Mouse (Mus musculus) CH12.LX (cell line): ENCODE data around the gene 2900011O08Rik. TPM values are rescaled to one million over a fixed set of nuclear protein-coding genes. Genes with fewer than 3 reads are reported as not detected.

Source experiments
- DNase-seq: peaks from one replicate; pipeline ENCODE4 v3.0.0-alpha.2; 2013; ENCODE audit errors: extremely low read depth
- H3K27ac ChIP-seq: 2 replicates; pipeline ENCODE4 v1.5.1; 2012; ENCODE audit warnings: low read depth, mild to moderate bottlenecking, control low read depth, moderate library complexity; ENCODE audit not compliant: insufficient read depth
- H3K27me3 ChIP-seq: replicated peaks from 2 replicates; pipeline ENCODE3; 2012; ENCODE audit warnings: inconsistent platforms
- H3K36me3 ChIP-seq, 2 experiments: replicated peaks in 1 of 2; 2 replicates each; pipeline versions ENCODE3 to v1.6.1; 2012; ENCODE audit warnings: inconsistent platforms in 1 of 2, low read length in 1 of 2, mild to moderate bottlenecking in 1 of 2, mixed read lengths in 1 of 2, moderate library complexity in 1 of 2; ENCODE audit not compliant: control insufficient read depth in 1 of 2, insufficient read depth in 1 of 2
- H3K4me1 ChIP-seq, 2 experiments: 2 replicates each; pipeline ENCODE4 v1.6.1; 2012; ENCODE audit warnings: inconsistent platforms in 1 of 2, moderate library complexity in 1 of 2; ENCODE audit not compliant: insufficient read depth in 2 of 2, control insufficient read depth in 1 of 2
- H3K4me2 ChIP-seq: 2 replicates; pipeline ENCODE4 v1.6.1; 2012; ENCODE audit warnings: low read depth, mild to moderate bottlenecking, control low read depth; ENCODE audit not compliant: poor library complexity, insufficient read depth, severe bottlenecking
- H3K4me3 ChIP-seq, 3 experiments: fragments of 150-350 bp in 1 of 3; sonication (generic) in 1 of 3; replicated peaks in 1 of 3; 2 replicates each; pipeline versions ENCODE3 to v1.5.1; 2011 to 2012; ENCODE audit warnings: low read depth in 2 of 3, low read length in 2 of 3, mild to moderate bottlenecking in 2 of 3, moderate library complexity in 2 of 3, control low read depth in 1 of 3, improper control_type of control experiment in 1 of 3, inconsistent platforms in 1 of 3, mixed read lengths in 1 of 3; ENCODE audit not compliant: poor library complexity in 1 of 3
- H3K79me2 ChIP-seq: replicated peaks from 2 replicates; pipeline ENCODE4 v1.6.1; 2012; ENCODE audit warnings: mild to moderate bottlenecking, moderate library complexity; ENCODE audit not compliant: control insufficient read depth, poor library complexity, insufficient read depth, severe bottlenecking; ENCODE audit errors: extremely low read depth
- H3K9ac ChIP-seq: 2 replicates; pipeline ENCODE4 v1.6.1; 2012; ENCODE audit warnings: low read depth, mild to moderate bottlenecking, control low read depth, moderate library complexity; ENCODE audit not compliant: insufficient read depth
- H3K9me3 ChIP-seq: replicated peaks from 2 replicates; pipeline ENCODE3; 2012; ENCODE audit warnings: low read length, inconsistent platforms, mixed read lengths
- BHLHE40 ChIP-seq: IDR thresholded peaks from 2 replicates; pipeline ENCODE4 v1.6.1; 2011; ENCODE audit warnings: mild to moderate bottlenecking, low read depth, low read length, improper control_type of control experiment
- CTCF ChIP-seq, 2 experiments: IDR thresholded peaks in 1 of 2; conservative IDR thresholded peaks in 1 of 2; 2 replicates each; pipeline ENCODE4 v1.5.1; 2011 to 2012; ENCODE audit warnings: low read depth in 2 of 2, low read length in 2 of 2, improper control_type of control experiment in 1 of 2, inconsistent platforms in 1 of 2, mild to moderate bottlenecking in 1 of 2, moderate library complexity in 1 of 2
- E2F4 ChIP-seq: IDR thresholded peaks from 2 replicates; pipeline ENCODE4 v1.6.1; 2011; ENCODE audit warnings: low read depth, low read length, improper control_type of control experiment; ENCODE audit not compliant: insufficient replicate concordance
- ELF1 ChIP-seq: IDR thresholded peaks from 2 replicates; pipeline ENCODE4 v1.6.1; 2014; ENCODE audit warnings: low read depth, mild to moderate bottlenecking, inconsistent platforms, low read length, improper control_type of control experiment
- EP300 ChIP-seq: IDR thresholded peaks from 2 replicates; pipeline ENCODE4 v1.6.1; 2011; ENCODE audit warnings: low read length, improper control_type of control experiment
- ETS1 ChIP-seq: conservative IDR thresholded peaks from 2 replicates; pipeline ENCODE4 v1.6.1; 2012; ENCODE audit warnings: low read depth, mild to moderate bottlenecking, inconsistent platforms, low read length, improper control_type of control experiment, moderate library complexity
- GABPA ChIP-seq: IDR thresholded peaks from 2 replicates; pipeline ENCODE4 v1.6.1; 2012; ENCODE audit warnings: low read depth, low read length, improper control_type of control experiment, inconsistent platforms; ENCODE audit not compliant: insufficient replicate concordance
- HCFC1 ChIP-seq: IDR thresholded peaks from 2 replicates; pipeline ENCODE4 v1.6.1; 2012; ENCODE audit warnings: low read depth, mild to moderate bottlenecking, inconsistent platforms, low read length, improper control_type of control experiment
- IRF4 ChIP-seq: IDR thresholded peaks from 2 replicates; pipeline ENCODE4 v1.6.1; 2014; ENCODE audit warnings: low read depth, mild to moderate bottlenecking, inconsistent platforms, low read length, improper control_type of control experiment
- JUND ChIP-seq: conservative IDR thresholded peaks from 2 replicates; pipeline ENCODE4 v1.6.1; 2011; ENCODE audit warnings: low read depth, low read length, improper control_type of control experiment
- KAT2A ChIP-seq: IDR thresholded peaks from 2 replicates; pipeline ENCODE4 v1.6.1; 2012; ENCODE audit warnings: low read length, improper control_type of control experiment, inconsistent platforms; ENCODE audit not compliant: insufficient replicate concordance
- MAFK ChIP-seq: IDR thresholded peaks from 2 replicates; pipeline ENCODE4 v1.6.1; 2011; ENCODE audit warnings: low read length, improper control_type of control experiment; ENCODE audit not compliant: insufficient replicate concordance
- MAX ChIP-seq: IDR thresholded peaks from 2 replicates; pipeline ENCODE4 v1.6.1; 2011; ENCODE audit warnings: low read length, improper control_type of control experiment
- MXI1 ChIP-seq: IDR thresholded peaks from 2 replicates; pipeline ENCODE4 v1.6.1; 2011; ENCODE audit warnings: mild to moderate bottlenecking, low read depth, low read length, improper control_type of control experiment
- NRF1 ChIP-seq: IDR thresholded peaks from 2 replicates; pipeline ENCODE4 v1.6.1; 2014; ENCODE audit warnings: low read depth, mild to moderate bottlenecking, inconsistent platforms, low read length, improper control_type of control experiment, moderate library complexity
- POLR2A ChIP-seq: IDR thresholded peaks from 2 replicates; pipeline ENCODE4 v1.6.1; 2011; ENCODE audit warnings: low read depth, mild to moderate bottlenecking, improper control_type of control experiment, low read length
- POLR2AphosphoS2 ChIP-seq: IDR thresholded peaks from 2 replicates; pipeline ENCODE4 v1.6.1; 2011; ENCODE audit warnings: low read depth, low read length, improper control_type of control experiment
- RCOR1 ChIP-seq: conservative IDR thresholded peaks from 2 replicates; pipeline ENCODE4 v1.6.1; 2012; ENCODE audit warnings: low read depth, mild to moderate bottlenecking, inconsistent platforms, low read length, improper control_type of control experiment
- TBP ChIP-seq: conservative IDR thresholded peaks from 2 replicates; pipeline ENCODE4 v1.6.1; 2011; ENCODE audit warnings: low read depth, low read length, improper control_type of control experiment
- UBTF ChIP-seq: IDR thresholded peaks from 2 replicates; pipeline ENCODE4 v1.6.1; 2012; ENCODE audit warnings: low read depth, mild to moderate bottlenecking, inconsistent platforms, low read length, improper control_type of control experiment, moderate library complexity
- USF1 ChIP-seq: IDR thresholded peaks from 2 replicates; pipeline ENCODE4 v1.6.1; 2014; ENCODE audit warnings: low read depth, mild to moderate bottlenecking, inconsistent platforms, low read length, improper control_type of control experiment
- USF2 ChIP-seq: conservative IDR thresholded peaks from 2 replicates; pipeline ENCODE4 v1.6.1; 2011; ENCODE audit warnings: low read depth, low read length, improper control_type of control experiment
- ZC3H11A ChIP-seq: IDR thresholded peaks from 2 replicates; pipeline ENCODE4 v1.6.1; 2012; ENCODE audit warnings: low read depth, mild to moderate bottlenecking, inconsistent platforms, low read length, improper control_type of control experiment
- ZKSCAN1 ChIP-seq: IDR thresholded peaks from 2 replicates; pipeline ENCODE4 v1.6.1; 2012; ENCODE audit warnings: low read depth, inconsistent platforms, low read length, improper control_type of control experiment, borderline replicate concordance
- ZNF384 ChIP-seq: IDR thresholded peaks from 2 replicates; pipeline ENCODE4 v1.6.1; 2012; ENCODE audit warnings: low read depth, low read length, improper control_type of control experiment, inconsistent platforms
- dilution Hi-C: fragments of 300-500 bp; cut with MboI; formaldehyde crosslinking; loops from 2 replicates; pipeline ENCODE4 v1.14.3; 2020; ENCODE audit warnings: low sequenced_read_pairs; ENCODE audit not compliant: extremely low pct_unique_long_range_greater_than_20kb, extremely low pct_ligation_motif_present
- in situ Hi-C: fragments of 300-500 bp; cut with MboI; formaldehyde crosslinking; loops from 3 replicates; pipeline ENCODE4 v1.14.3; 2019; ENCODE audit warnings: low sequenced_read_pairs, low pct_ligation_motif_present, low pct_unique_long_range_greater_than_20kb, mixed read lengths
- polyA plus RNA-seq: library from polyadenylated mRNA; unstranded; fragments of >175 nt; gene quantifications from 2 replicates; pipeline ENCODE4 v1.2.1, GENCODE M21; 2012; ENCODE audit warnings: low read depth; ENCODE audit not compliant: insufficient read length
- total RNA-seq, 2 experiments: library from RNA; depleted of rRNA; stranded (reverse); fragments of 300-350 nt in 1 of 2; fragments of >200 nt in 1 of 2; gene quantifications; 2 replicates each; pipeline ENCODE4 v1.2.3; 2012 to 2014

Gene 2900011O08Rik
- total and polyA plus RNA-seq, 3 experiments: not detected

GRCm38 (mm10) chr16:13945153-13945552 is 41.3 kb upstream of the 2900011O08Rik start:
- no peak for TF ChIP-seq KAT2A
- TF ChIP-seq ZKSCAN1: no peak
- TF ChIP-seq GABPA: no peak
- no peak for TF ChIP-seq RCOR1
- TF ChIP-seq ZNF384: no peak
- no peak for TF ChIP-seq ELF1
- TF ChIP-seq NRF1: no peak
- no peak for TF ChIP-seq JUND
- no peak for TF ChIP-seq USF2
- no peak for TF ChIP-seq BHLHE40
- TF ChIP-seq MAX: no peak
- TF ChIP-seq POLR2AphosphoS2: no peak
- no peak for TF ChIP-seq CTCF (conservative IDR thresholded peaks at IDR 0.05 in 1 of 2, IDR thresholded peaks at IDR 0.05 in 1 of 2; ENCODE audit: low read depth in 2 of 2, low read length in 2 of 2)
- no peak for TF ChIP-seq HCFC1
- TF ChIP-seq MXI1: no peak
- no peak for TF ChIP-seq TBP
- TF ChIP-seq ETS1: no peak
- no peak for TF ChIP-seq EP300
- Histone ChIP-seq H3K4me2 (no peak overlapping the region), H3K79me2 (no peaks in the 10 kb centered on the region), H3K4me1 (peaks cover 0 to 17% of the 10 kb centered on the region in 2 experiments; a peak in 3 of 4 replicates), H3K27me3 (no peaks in the 10 kb centered on the region), H3K27ac (no peak overlapping the region), H3K9ac (no peak overlapping the region), H3K9me3 (peaks cover 5% of the 10 kb centered on the region), H3K36me3 (no peaks in the 10 kb centered on the region), H3K4me3 (no peak overlapping the region)
- DNase-seq: no peak
- dilution Hi-C loops: no loop called here
- in situ Hi-C loops: no loop called here

- no peak for DNase-seq
- in situ Hi-C loops (no loop called here), dilution Hi-C loops (no loop called here)
- Histone ChIP-seq H3K27me3 (no peaks in the 10 kb centered on the region), H3K4me1 (peaks cover 0 to 17% of the 10 kb centered on the region in 2 experiments; a peak in 3 of 4 replicates), H3K36me3 (no peaks in the 10 kb centered on the region)
- TF ChIP-seq E2F4 (no peak), ZC3H11A (no peak), UBTF (no peak), KAT2A (no peak), USF1 (no peak), MAFK (no peak), POLR2A (no peak), POLR2AphosphoS2 (no peak), BHLHE40 (no peak), MAX (no peak), IRF4 (no peak), ZKSCAN1 (no peak)
- TF ChIP-seq, all 38 proteins: peak for 0
- no peak overlapping the region for H3K27ac ChIP-seq
- H3K9ac ChIP-seq: no peak overlapping the region
- H3K79me2 ChIP-seq: no peaks in the 10 kb centered on the region
- H3K4me3 ChIP-seq: no peak overlapping the region
- H3K9me3 ChIP-seq: peaks cover 5% of the 10 kb centered on the region
- H3K4me2 ChIP-seq: no peak overlapping the region
Measured at GRCm38 (mm10) chr16:13946306-13946705, 40.1 kb upstream of the 2900011O08Rik start.
